Mouse (Mus musculus) embryo, embryonic 10 days (tissue): ENCODE data around the gene Appbp2.

Source experiments
- DNase-seq: peaks from one replicate; pipeline ENCODE4 v3.0.0-alpha.2; 2015; ENCODE audit warnings: low spot score

Appbp2 gene

GRCm38 (mm10) chr11:85157301-85157700 lies 77.6 kb downstream of the Appbp2 start:
- DNase-seq = no peak

- DNase-seq = no peak
Measured at GRCm38 (mm10) chr11:85152256-85152930, 82.5 kb downstream of the Appbp2 start.

GRCm38 (mm10) chr11:85139581-85140540 lies 95.1 kb downstream of the Appbp2 start, which contains the start of gene Usp32:
Gene Usp32 (minus strand): TSS chr11:85140161.
- peak; percentile 97 for DNase-seq

GRCm38 (mm10) chr11:85138776-85139474 lies 96.0 kb downstream of the Appbp2 start:
- DNase-seq = peak; percentile 26
